Mouse (Mus musculus) lung, postnatal 0 days (tissue): ENCODE measurements around the gene Cul5. TPM values are rescaled to one million over a fixed set of nuclear protein-coding genes. Genes with fewer than 3 reads are reported as not detected.

ENCODE experiments used
- ATAC-seq: fragments of 200-750 bp; cut with Nextera tagmentation; 2 replicates; pipeline ENCODE4 v1.8.0; 2017; ENCODE audit warnings: moderate library complexity
- DNase-seq: peaks from one replicate; pipeline ENCODE4 v3.0.0-alpha.2; 2016; ENCODE audit warnings: low spot score
- H3K27ac ChIP-seq: fragments of 300-500 bp; sonication (generic); 2 replicates; pipeline ENCODE4 v1.5.1; 2014; ENCODE audit warnings: antibody characterized with exemption, mild to moderate bottlenecking, low read length, mixed read lengths
- H3K27me3 ChIP-seq: fragments of 300-500 bp; sonication (generic); replicated peaks from 2 replicates; pipeline ENCODE4 v1.6.1; 2014; ENCODE audit warnings: low read length, mixed read lengths; ENCODE audit not compliant: insufficient read depth
- H3K36me3 ChIP-seq: fragments of 300-500 bp; sonication (generic); 2 replicates; pipeline ENCODE4 v1.6.1; 2014; ENCODE audit warnings: low read length, mixed read lengths; ENCODE audit not compliant: insufficient read depth
- H3K4me1 ChIP-seq: fragments of 300-500 bp; sonication (generic); 2 replicates; pipeline ENCODE4 v1.6.1; 2014; ENCODE audit warnings: antibody characterized with exemption, low read depth, low read length, mixed read lengths; ENCODE audit not compliant: insufficient read depth
- H3K4me2 ChIP-seq: fragments of 300-500 bp; sonication (generic); replicated peaks from 2 replicates; pipeline ENCODE4 v1.6.1; 2014; ENCODE audit warnings: low read depth, mild to moderate bottlenecking, low read length, moderate library complexity, mixed read lengths
- H3K4me3 ChIP-seq: fragments of 300-500 bp; sonication (generic); 2 replicates; pipeline ENCODE4 v1.5.1; 2014; ENCODE audit warnings: low read depth, low read length
- H3K9ac ChIP-seq: fragments of 300-500 bp; sonication (generic); replicated peaks from 2 replicates; pipeline ENCODE4 v1.6.1; 2014; ENCODE audit warnings: low read depth, mild to moderate bottlenecking
- H3K9me3 ChIP-seq: fragments of 300-500 bp; sonication (generic); 2 replicates; pipeline ENCODE4 v1.6.1; 2016; ENCODE audit warnings: low read length, mixed read lengths
- CTCF ChIP-seq: IDR thresholded peaks from 2 replicates; pipeline ENCODE4 v1.5.1; 2016; ENCODE audit warnings: antibody characterized with exemption, mild to moderate bottlenecking
- EP300 ChIP-seq: IDR thresholded peaks from 2 replicates; pipeline ENCODE4 v1.6.1; 2016; ENCODE audit warnings: antibody characterized with exemption, mild to moderate bottlenecking, control low read depth
- WGBS: fragments of 180-500 bp; shearing (Covaris S2); extraction: QIAGEN DNeasy Blood & Tissue Kit; methylation state at CpG from one replicate; pipeline ENCODE4 v1.1.7; 2014; 5-methylcytosine and 5-hydroxymethylcytosine counted together
- polyA plus RNA-seq: library from polyadenylated mRNA; unstranded; fragments of >200 nt; fragmentation: Nextera tagmentation; extraction: Ambion mirVana; gene quantifications from 2 replicates; pipeline ENCODE4 v1.2.1, GENCODE M21; 2015

Gene Cul5
- polyA plus RNA-seq, 1 experiment from 2014 or later: 25.2 TPM

DNA sequence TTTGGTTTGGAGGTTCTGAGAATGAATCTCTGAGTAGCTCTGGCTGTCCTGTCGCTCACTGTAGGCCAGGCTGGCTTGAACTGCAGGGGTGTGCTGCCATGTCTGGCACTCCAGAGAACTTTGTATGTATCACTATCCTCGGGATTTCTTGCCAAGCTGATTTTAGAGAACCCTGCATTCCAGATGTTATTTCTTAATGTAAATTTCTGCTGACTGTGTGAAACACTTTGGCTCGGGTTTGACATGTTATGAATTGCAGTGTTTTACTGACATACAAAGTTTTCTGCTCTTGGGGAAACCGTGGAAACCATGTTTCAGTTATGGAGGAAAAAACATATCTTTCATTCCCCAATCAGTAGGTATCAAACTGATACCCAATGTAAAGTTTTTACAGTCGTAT, 94.1 kb downstream of the Cul5 start:
- H3K27ac ChIP-seq: no peak overlapping the region
- no peaks in the 10 kb centered on the region for H3K4me1 ChIP-seq
- H3K27me3 ChIP-seq: no peaks in the 10 kb centered on the region
- H3K4me2 ChIP-seq: no peak overlapping the region
- peaks cover 14% of the 10 kb centered on the region; the same call in 1 of the 2 replicates for H3K36me3 ChIP-seq
- ATAC-seq (peak; percentile 23; the same call in 1 of the 2 replicates), DNase-seq (peak; percentile 33)
- no peaks in the 10 kb centered on the region for H3K9me3 ChIP-seq
- WGBS: 56% methylated on average over 5 of the region's 5 CpGs
- no peak for TF ChIP-seq EP300
- TF ChIP-seq CTCF: no peak
- no peak overlapping the region for H3K4me3 ChIP-seq
- H3K9ac ChIP-seq: no peak overlapping the region

DNA sequence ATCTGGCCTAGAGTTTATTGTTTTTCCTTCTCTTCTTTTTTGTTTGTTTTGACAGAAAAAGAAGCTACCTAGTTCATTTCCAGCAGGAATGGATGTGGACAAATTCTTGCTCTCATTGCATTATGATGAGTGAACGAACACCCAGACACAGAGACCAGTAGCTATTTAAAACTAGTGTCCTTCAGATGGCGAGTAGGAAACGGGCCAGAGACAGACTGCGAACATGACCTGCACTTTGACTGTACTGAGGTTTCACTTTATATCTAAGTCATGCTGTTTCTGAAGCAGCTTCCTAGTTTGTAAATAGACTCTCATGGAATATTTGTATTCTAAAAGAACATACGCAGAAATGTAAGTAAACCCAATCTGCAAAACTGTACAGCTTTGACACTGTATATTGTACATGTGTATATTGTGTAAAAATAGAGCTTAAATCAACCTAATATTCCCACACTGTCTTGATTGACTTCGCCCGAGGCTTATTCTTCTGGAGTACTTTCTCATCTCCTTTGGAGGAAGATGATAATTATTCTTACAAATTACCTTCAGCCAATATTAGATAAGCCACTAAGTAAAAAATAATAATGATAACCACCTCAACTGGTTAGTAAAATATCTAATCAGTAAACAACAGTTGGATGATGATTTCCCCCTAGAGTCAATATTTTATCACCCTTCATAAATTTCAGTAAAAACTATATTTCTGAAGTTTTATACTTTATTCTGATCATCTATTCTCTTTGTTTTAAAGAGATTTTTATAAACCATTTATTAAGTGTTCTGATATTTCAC, 97.1 kb downstream of the Cul5 start:
- Histone ChIP-seq H3K4me3 (no peak overlapping the region), H3K27ac (no peak overlapping the region), H3K4me2 (no peak overlapping the region), H3K9me3 (no peaks in the 10 kb centered on the region), H3K9ac (no peak overlapping the region), H3K36me3 (peaks cover 25% of the 10 kb centered on the region), H3K27me3 (no peaks in the 10 kb centered on the region), H3K4me1 (no peaks in the 10 kb centered on the region)
- no peak for DNase-seq
- TF ChIP-seq CTCF: no peak
- TF ChIP-seq EP300: no peak
- no peak for ATAC-seq
- WGBS: 90% methylated on average over 7 of the region's 7 CpGs

- H3K4me1 ChIP-seq: no peaks in the 10 kb centered on the region
- TF ChIP-seq EP300 (no peak), CTCF (no peak)
- WGBS: 88% methylated on average over 6 of the region's 6 CpGs
- H3K27me3 ChIP-seq: no peaks in the 10 kb centered on the region
- H3K4me2 ChIP-seq: no peak overlapping the region
- peaks cover 35% of the 10 kb centered on the region for H3K36me3 ChIP-seq
- no peak overlapping the region for H3K9ac ChIP-seq
- H3K27ac ChIP-seq: no peak overlapping the region
- DNase-seq (no peak), ATAC-seq (no peak)
- H3K9me3 ChIP-seq: no peaks in the 10 kb centered on the region
- H3K4me3 ChIP-seq: no peak overlapping the region
Observed at GRCm38 (mm10) chr9:53570662-53571061, 99.2 kb downstream of the Cul5 start.

Other genes starting within 250 kb of the Cul5 start
- 3.5 and 4.6 TPM in 2 replicates for gene Atm, start 133.3 kb downstream of the Cul5 start, polyA plus RNA-seq
- 6.8 and 7.9 TPM in 2 replicates for gene Npat, start 133.0 kb downstream of the Cul5 start, polyA plus RNA-seq
- gene Acat1, start 59.6 kb downstream of the Cul5 start, polyA plus RNA-seq: 65.7 and 66.6 TPM in 2 replicates
- 0.29 and 0.33 TPM in 2 replicates for gene Rab39, start 36.2 kb upstream of the Cul5 start, polyA plus RNA-seq
- gene Slc35f2, start 101.5 kb upstream of the Cul5 start, polyA plus RNA-seq: 1.2 TPM in 2 replicates
- 8.6 and 11.0 TPM in 2 replicates for gene Sln, start 180.2 kb upstream of the Cul5 start, polyA plus RNA-seq